Mouse (Mus musculus) liver, embryonic 14.5 days (tissue): Measurements from ENCODE around the gene Pde4b.

Experiments used
- CTCF ChIP-seq: IDR thresholded peaks from 2 replicates; pipeline ENCODE4 v1.5.1; 2016; ENCODE audit warnings: antibody characterized with exemption, low read depth, control low read depth
- EP300 ChIP-seq: IDR thresholded peaks from 2 replicates; pipeline ENCODE4 v1.6.1; 2016; ENCODE audit warnings: antibody characterized with exemption, low read depth

GRCm38 (mm10) chr4:102557508-102558220, 470.3 kb downstream of the Pde4b start:
- no peak for TF ChIP-seq CTCF
- TF ChIP-seq EP300: no peak
